Mouse (Mus musculus) testis, adult 2 months (tissue): ENCODE results near the gene Arsb.

ENCODE experiments used
- CTCF ChIP-seq: fragments of 200-500 bp; IDR thresholded peaks from 2 replicates; pipeline ENCODE4 v1.5.1; 2012; ENCODE audit warnings: low read depth, mild to moderate bottlenecking, inconsistent platforms, low read length, moderate library complexity; ENCODE audit not compliant: control insufficient read depth, insufficient read depth, insufficient replicate concordance
- POLR2A ChIP-seq: fragments of 200-500 bp; IDR thresholded peaks from 2 replicates; pipeline ENCODE4 v1.6.1; 2012; ENCODE audit warnings: low read depth, mild to moderate bottlenecking, inconsistent platforms, low read length, moderate library complexity; ENCODE audit not compliant: control insufficient read depth

GRCm38 (mm10) chr13:93756674-93757073, 14.8 kb upstream of the Arsb start:
- TF ChIP-seq POLR2A, result no peak
- no peak for TF ChIP-seq CTCF
